Mouse (Mus musculus): ENCODE results near the gene Rbp4.

Rbp4 gene

GRCm38 (mm10) chr19:38089358-38089757 lies 35.7 kb downstream of the Rbp4 start:
- DNase-seq (ENCODE audit: low spot score in 2 of 2): no peak

DNA sequence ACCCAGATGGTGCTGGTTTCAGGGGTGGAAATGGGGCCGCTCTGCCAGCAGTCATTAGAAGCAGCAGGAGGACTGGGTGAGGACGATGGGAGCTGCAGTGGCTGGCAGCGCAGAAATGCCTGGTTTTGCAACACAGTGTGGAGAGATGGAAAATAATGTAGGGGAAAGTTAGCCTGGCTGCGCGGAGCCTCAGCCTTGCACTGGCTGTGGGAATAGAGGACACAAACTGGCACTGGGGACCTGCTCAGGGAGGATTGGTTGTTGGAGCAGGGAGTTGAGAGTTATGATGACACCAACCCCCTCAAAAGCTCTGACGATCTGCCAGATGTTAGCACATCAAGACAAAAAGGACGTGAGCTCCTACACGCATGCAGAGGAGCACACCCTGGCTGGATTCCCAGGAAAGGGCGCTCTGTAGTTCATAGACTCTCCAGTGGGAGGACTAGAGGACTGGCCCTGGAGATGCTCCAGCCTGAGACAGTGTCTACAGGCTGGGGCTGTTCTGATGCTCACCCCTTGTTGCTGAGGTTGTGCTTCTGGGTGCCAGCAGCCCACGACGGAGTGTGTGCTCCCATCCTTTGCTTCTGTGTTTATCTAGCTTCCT lies 38.0 kb downstream of the Rbp4 start:
- peak; percentile 1 to 18 for DNase-seq (ENCODE audit: low spot score in 2 of 2)

- no peak for DNase-seq (ENCODE audit: low spot score in 2 of 2)
These were observed 39.2 kb downstream of the Rbp4 start for GRCm38 (mm10) chr19:38085841-38086240.

GRCm38 (mm10) chr19:38082931-38083525 lies 42.1 kb downstream of the Rbp4 start:
- no peak for DNase-seq (ENCODE audit: low spot score in 2 of 2)

- no peak for DNase-seq (ENCODE audit: low spot score in 2 of 2)
These were observed 43.7 kb downstream of the Rbp4 start for GRCm38 (mm10) chr19:38081361-38081760.

DNA sequence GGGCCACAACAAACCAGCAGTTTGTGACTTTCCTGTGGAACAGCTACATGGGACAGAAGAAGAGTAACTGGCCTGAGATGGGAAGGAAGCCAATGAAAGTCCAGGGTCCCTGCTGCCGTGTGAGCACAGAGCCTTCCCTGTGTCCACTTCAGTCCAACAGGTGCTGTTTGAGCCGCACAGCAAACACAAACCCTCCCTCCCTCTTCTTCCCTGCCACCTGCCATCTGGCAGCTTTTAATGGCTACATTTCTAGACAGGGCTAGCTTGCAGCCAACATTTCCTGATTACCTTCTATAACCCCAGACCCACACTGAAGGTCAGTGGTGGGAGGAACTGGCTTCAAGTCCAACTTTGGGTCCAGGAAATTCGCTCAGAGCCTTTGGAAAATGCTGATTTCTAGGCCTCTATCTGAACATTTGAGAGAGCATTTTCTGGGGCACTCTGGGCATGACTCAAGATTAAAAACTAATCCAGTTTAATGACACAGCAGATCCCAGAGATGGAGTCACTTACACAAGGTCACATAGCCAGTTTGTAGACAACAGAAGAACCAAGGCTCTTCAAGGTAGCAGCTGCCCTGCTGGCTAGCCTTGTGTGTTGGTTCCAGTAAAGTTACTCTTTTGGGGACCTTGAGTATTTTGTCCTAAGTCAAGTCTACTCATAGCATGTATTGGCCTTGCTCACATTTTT lies 47.1 kb downstream of the Rbp4 start:
- DNase-seq (ENCODE audit: low spot score in 2 of 2): no peak

GRCm38 (mm10) chr19:38076251-38076650 lies 48.8 kb downstream of the Rbp4 start:
- no peak for DNase-seq (ENCODE audit: low spot score in 2 of 2)

DNA sequence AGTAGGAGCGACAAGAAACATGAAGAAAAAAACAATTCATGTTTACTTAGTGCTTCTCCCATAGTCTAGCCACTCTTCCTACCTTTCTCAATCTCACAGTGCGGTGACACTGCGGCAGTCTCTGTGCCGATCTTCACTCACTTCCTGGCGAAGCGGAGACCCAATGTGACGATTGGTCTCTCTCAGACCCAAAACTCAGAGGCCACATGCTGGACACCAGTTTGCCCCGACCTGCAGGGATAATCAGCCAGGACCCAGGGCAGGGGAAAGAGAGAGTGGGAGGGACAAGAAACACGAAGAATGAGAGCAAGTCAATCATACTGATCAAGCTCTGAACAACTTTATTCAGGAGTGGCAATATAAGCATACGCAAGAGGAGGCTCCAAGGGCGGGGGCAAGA lies 50.0 kb downstream of the Rbp4 start:
- DNase-seq (ENCODE audit: low spot score in 2 of 2): no peak

GRCm38 (mm10) chr19:38073226-38073625 lies 51.9 kb downstream of the Rbp4 start:
- DNase-seq (ENCODE audit: low spot score in 2 of 2): no peak

Measured in left cerebral cortex, adult 9 months (tissue).